Mouse (Mus musculus) naive thymus-derived CD4-positive, alpha-beta T cell, adult 2 months (primary cell): ENCODE measurements at regions not wholly inside any gene's neighbourhood (a gene's known extent, or its start where the extent isn't known, plus 50 kb on each side); places are given as distances from the start of the nearest gene placed in this dataset.

Source experiments
- DNase-seq: peaks from one replicate; pipeline ENCODE4 v3.0.0-alpha.2; 2011; ENCODE audit warnings: low read depth

DNA sequence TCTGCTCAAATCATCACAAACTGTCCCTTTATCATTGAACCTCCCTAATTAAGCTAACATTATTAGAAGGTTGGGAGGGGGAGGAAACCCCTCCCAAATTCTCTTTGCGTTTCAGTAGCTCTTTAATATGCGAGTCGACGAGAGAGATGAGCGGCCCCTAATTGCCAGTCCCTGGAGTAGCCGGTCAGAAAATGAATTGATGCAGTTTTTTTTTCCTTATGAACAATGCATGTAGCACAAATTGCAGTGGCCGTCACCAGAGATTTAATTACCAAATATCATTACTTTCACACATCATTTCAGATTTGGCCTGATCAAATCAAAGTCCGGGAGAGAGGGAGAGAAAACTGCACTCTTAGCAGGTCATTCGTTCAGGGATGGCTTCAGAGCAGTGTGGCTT lies 61.1 kb upstream of the Top1 start:
- DNase-seq = no peak

DNA sequence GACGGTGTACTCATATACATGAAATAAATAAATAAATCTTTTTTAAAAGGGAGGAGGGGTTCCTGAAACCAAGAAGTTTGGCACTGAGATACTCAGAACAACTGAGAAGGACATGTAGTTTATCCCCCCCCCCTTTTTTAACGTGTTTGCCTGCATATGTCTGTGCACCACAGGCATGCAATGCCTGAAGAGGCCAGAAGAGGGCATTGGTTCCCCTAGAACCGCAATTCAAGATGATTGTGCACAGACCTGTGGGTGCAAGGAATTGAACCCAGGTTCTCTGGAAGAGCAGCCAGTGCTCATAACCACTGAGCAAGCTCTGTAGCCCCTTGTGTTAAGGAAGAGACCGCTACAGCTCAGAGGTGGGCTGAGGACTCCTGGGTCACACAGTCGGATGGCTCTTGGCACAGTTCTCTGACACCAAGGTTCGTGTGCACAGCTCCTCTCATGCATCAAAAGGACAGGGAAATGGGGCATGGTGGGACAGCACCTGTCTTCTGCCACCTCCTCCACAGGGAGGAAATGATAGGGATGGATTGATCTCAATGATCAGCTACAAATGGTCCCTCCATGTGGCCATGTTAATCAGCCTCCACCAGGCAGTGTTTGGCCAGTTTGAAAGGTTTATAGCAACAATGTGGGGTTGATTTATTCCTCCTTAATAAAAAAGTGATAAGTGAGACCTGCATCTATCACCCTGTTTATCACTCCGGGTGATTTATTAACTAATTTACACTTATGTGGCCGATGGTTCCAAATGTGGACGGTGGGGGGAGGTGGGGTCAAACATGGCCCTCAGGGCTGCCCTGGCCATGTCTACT lies 58.5 kb upstream of the Top1 start:
- DNase-seq = no peak

DNA sequence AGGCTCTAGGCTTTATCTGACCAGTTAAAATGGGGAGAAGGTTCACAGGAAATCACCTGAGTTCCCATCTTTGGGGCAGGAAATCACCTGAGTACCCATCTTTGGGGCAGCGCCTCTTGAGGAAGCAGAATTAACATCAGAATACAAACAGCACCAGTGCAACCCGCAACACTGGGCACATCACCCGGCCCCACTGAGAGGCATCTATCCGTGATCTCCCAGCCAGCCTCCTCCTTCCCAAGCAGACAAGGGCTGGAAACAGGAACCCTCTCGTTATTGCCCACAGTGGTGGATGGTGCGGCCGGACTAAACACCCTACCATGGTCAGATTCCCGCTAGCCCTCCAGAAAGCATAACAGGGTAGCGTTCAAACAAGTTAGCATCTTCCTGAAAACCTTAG lies 57.3 kb upstream of the Top1 start:
- DNase-seq = no peak

DNA sequence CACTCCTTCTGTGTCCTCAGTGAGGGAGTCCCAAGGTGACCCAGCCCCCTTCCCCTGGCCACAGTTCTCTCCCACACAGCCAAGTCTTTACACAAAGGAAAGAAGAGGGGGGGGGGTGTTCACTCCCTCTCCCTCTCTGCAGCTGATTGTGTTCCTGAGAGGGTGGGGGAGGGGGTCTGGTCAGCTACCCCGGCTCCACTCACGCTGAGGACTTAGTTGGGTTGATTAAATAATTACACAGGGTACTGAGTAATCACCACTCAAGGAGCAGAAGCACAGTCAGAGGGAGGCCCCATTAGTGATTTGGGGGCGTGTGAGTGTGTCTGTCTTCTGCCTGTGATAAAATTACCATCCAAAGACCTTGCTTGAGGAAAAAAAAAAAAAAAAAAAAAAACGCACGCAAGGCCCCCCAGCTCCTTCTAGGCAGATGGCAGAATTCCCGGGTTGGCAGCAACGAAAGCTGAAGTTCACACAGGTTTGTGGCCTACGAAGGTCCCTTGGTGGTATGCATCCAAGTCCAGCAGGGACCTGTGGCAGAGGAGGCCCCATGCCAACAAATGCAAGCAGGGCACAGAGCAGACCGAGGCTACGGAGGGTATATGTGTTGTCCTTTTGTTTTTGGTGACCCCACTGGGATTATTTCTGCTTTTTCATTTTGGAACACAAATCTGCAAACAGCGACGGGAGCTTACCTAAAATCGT lies 55.3 kb upstream of the Top1 start:
- DNase-seq = no peak

DNA sequence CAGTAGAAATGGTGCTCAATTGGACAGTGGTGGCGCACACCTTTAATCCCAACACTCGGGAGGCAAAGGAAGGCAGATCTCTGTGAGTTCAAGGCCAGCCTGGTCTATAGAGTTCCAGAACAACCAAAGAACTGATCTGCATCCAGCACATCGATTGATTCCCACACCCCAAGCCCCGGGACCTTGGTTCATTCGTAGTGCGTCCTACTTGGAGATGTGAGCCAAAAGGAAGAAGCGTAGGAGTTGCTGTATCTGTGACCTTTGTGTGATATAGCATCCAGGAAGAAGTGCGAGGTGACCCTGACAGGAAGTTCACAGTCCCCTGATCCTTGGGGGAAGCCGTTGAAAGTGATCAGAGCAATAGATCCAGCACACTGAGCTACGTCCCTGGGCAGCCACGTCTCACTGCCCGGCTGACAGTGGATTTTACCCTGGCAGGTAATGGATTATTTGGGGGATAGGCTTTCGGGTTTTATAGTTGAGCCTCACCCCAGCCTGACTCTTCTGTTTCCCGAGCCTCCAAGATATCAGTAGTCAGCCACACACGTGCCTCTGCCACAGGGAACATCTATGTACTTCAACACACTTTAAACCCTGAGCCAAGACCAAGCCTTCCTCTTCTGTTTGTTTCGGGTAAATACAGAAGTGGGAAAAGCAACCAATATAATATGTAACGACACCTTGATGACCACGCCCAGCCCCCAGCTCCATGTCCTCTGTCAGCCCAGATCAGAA lies 54.1 kb upstream of the Top1 start:
- no peak for DNase-seq

DNA sequence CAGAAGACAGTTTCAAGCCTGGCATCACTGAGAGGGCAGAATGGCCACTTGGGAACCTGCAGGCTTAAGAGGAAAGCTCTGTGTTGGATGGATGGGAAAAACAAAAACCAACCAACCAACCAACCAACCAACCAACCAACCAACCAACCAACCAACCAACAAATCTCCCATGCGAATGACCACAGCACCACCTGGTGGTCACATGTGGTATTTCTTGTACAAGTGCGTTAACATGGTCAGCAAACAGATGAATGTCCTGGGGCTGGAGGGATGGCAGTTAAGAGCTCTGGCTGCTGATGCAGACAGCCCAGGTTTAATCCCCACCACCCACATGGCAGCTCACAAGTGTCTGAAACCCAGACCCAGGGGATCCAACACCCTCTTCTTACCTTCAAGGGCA lies 52.7 kb upstream of the Top1 start:
- peak; percentile 81 for DNase-seq
